Comparison of ENCODE assay signal across 20 mouse cellular contexts in the genomic region with DNA sequence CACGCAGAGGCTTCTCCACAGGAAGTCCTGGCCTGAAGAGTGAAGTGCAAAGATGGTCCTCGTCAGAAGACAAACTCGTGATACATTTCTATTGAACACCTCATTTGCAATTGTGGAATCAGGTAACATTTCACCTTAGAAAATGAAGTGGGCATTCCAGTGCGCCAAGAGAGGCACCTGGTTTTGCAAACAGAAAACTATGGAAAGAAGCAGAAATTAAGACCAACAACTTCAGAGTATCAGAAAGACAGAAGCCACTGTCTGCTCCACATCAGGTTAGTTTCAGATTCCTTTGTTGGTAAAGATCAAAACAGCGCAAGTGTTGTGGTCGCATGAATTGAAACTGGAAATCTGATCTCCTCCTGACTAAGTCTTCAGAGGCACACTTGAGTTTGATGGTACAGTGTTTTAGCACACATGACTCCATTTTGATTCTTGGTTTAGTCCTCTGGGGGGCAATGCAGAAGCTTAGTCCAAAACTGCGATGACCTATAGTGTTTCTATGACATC. TPM values are rescaled to one million over a fixed set of nuclear protein-coding genes. Genes with fewer than 3 reads are reported as not detected.
DNase-seq lines count a peak whose midpoint lies in the region; ATAC-seq and TF ChIP-seq lines count a peak whose summit lies in the region.
"Had no signal": no experiment of that assay in that cellular context is flagged by ENCODE, and none has a peak within 500 bp of the region (broad histone marks: within the 10 kb centered on the region; RNA-seq: fewer than 3 reads in every experiment).

No protein-coding gene starts in this region.

- H3K4me3 ChIP-seq in stomach, postnatal 0 days (ENCODE audit: low read depth, low read length): no peak overlapping the region
- H3K4me3 ChIP-seq: embryonic facial prominence, embryonic 10.5 days; forebrain, embryonic 13.5 days; gastrocnemius, adult 2 months; heart, embryonic 12.5 days; hindbrain, embryonic 10.5 days had no signal

- no peak for TF ChIP-seq CTCF in stomach, postnatal 0 days (IDR thresholded peaks at IDR 0.05; ENCODE audit: low read depth)

- H3K4me2 ChIP-seq in stomach, postnatal 0 days (replicated peaks; ENCODE audit: low read depth): no peak overlapping the region
- H3K4me2 ChIP-seq: forebrain, embryonic 13.5 days; heart, embryonic 12.5 days; hindbrain, embryonic 14.5 days had no signal

- no peaks in the 10 kb centered on the region for H3K9me3 ChIP-seq in stomach, postnatal 0 days (ENCODE audit: control insufficient read depth, low read length)
- H3K9me3 ChIP-seq: embryonic facial prominence, embryonic 10.5 days; forebrain, embryonic 13.5 days; heart, embryonic 12.5 days; hindbrain, embryonic 10.5 days had no signal

- WGBS in stomach, postnatal 0 days: 67% methylated on average over 7 of the region's 7 CpGs

- H3K36me3 ChIP-seq in stomach, postnatal 0 days (ENCODE audit: control insufficient read depth, insufficient read depth, low read length): no peaks in the 10 kb centered on the region
- H3K36me3 ChIP-seq: embryonic facial prominence, embryonic 10.5 days; heart, embryonic 12.5 days; hindbrain, embryonic 10.5 days had no signal

- peak; percentile 58 for DNase-seq in thymus, postnatal 0 days (ENCODE audit: low spot score)
- no peak for DNase-seq in thymus, postnatal 36 days
- peak; percentile 71 for DNase-seq in induced T-regulatory cell, adult 2 months (ENCODE audit: low read depth)
- no peak for DNase-seq in stomach, postnatal 0 days (ENCODE audit: low spot score)
- no peak for DNase-seq in cerebellum, adult 9-11 months
- DNase-seq: adrenal gland, adult 8-10 months; adrenal gland, postnatal 36 days; cerebellum, adult 8-10 months; cerebellum, postnatal 36 days; forebrain, postnatal 0 days; gastrocnemius, adult 2 months; gastrocnemius, postnatal 25 days had no signal

- H3K4me1 ChIP-seq in stomach, postnatal 0 days (replicated peaks; ENCODE audit: control insufficient read depth, insufficient read depth): no peaks in the 10 kb centered on the region

- no peak overlapping the region for H3K9ac ChIP-seq in stomach, postnatal 0 days (ENCODE audit: low read length)
- H3K9ac ChIP-seq: forebrain, embryonic 13.5 days; forebrain, postnatal 0 days; heart, embryonic 12.5 days; hindbrain, embryonic 14.5 days had no signal

- peak; percentile 30 for ATAC-seq in CD4-positive, CD25-positive, alpha-beta regulatory T cell, adult 4 months
- ATAC-seq in stomach, postnatal 0 days (ENCODE audit: low FRiP score, low TSS enrichment): no peak
- ATAC-seq: forebrain, embryonic 13.5 days; forebrain, postnatal 0 days; Patski had no signal

- no peaks in the 10 kb centered on the region for H3K27me3 ChIP-seq in stomach, postnatal 0 days (ENCODE audit: control insufficient read depth, insufficient read depth, low read length)
- H3K27me3 ChIP-seq: CH12.LX; forebrain, embryonic 13.5 days; heart, embryonic 12.5 days; Patski had no signal

- H3K27ac ChIP-seq in stomach, postnatal 0 days (replicated peaks): no peak overlapping the region
- H3K27ac ChIP-seq: embryonic facial prominence, embryonic 10.5 days; forebrain, embryonic 13.5 days; gastrocnemius, adult 2 months; hindbrain, embryonic 10.5 days; hindbrain, embryonic 14.5 days had no signal

- TF ChIP-seq EP300 in stomach, postnatal 0 days (optimal IDR thresholded peaks at IDR 0.05): no peak

RNA-seq across cellular contexts. Expression of a gene that starts 5.6 kb away (rescaled TPM):
- 23.5 and 27.0 TPM in 2 replicates for polyA plus RNA-seq in thymus, postnatal 0 days (2015; fragmentation: Nextera tagmentation; extraction: Ambion mirVana)
- polyA plus RNA-seq in CD4-positive, CD25-positive, alpha-beta regulatory T cell, adult 4 months (2017; shearing (Covaris generic)): 10 to 100 TPM; 12.6 to 23.3 TPM
- 5.9 and 6.9 TPM in 2 replicates for polyA plus RNA-seq in stomach, postnatal 0 days (2015; fragmentation: Nextera tagmentation; extraction: Ambion mirVana)

RNA-seq across cellular contexts. Expression of a gene that starts 34.2 kb away (rescaled TPM):
- polyA plus RNA-seq in thymus, postnatal 0 days (2015; fragmentation: Nextera tagmentation; extraction: Ambion mirVana): 1,636 and 1,740 TPM in 2 replicates
- polyA plus RNA-seq in CD4-positive, CD25-positive, alpha-beta regulatory T cell, adult 4 months (2017; shearing (Covaris generic)): 1,000 to 10,000 TPM; 1,192 to 2,031 TPM
- polyA plus RNA-seq in stomach, postnatal 0 days (2015; fragmentation: Nextera tagmentation; extraction: Ambion mirVana): 1,956 and 2,116 TPM in 2 replicates

RNA-seq across cellular contexts. Expression of a gene that starts 55.1 kb away (rescaled TPM):
- polyA plus RNA-seq in thymus, postnatal 0 days (2015; fragmentation: Nextera tagmentation; extraction: Ambion mirVana): 277 and 292 TPM in 2 replicates
- polyA plus RNA-seq in CD4-positive, CD25-positive, alpha-beta regulatory T cell, adult 4 months (2017; shearing (Covaris generic)): 100 to 1,000 TPM; 190 to 201 TPM
- 176 and 186 TPM in 2 replicates for polyA plus RNA-seq in stomach, postnatal 0 days (2015; fragmentation: Nextera tagmentation; extraction: Ambion mirVana)

Comparison
In these comparisons a context has a peak if more than half of its experiments do, and no peak if none do; other contexts are left out.
1. DNase-seq: peak in thymus, postnatal 0 days (single experiment) and induced T-regulatory cell, adult 2 months (single experiment); none in thymus, postnatal 36 days (0 of 2), stomach, postnatal 0 days (single experiment) and cerebellum, adult 9-11 months (single experiment).